Mouse (Mus musculus) right cerebral cortex, postnatal 25 days (tissue): ENCODE results near the gene Msrb2.

Experiments
- DNase-seq: peaks from one replicate; pipeline ENCODE4 v3.0.0; 2022

Msrb2 gene

GRCm38 (mm10) chr2:19390411-19391143, 19.3 kb downstream of the Msrb2 start:
- DNase-seq = no peak

- no peak for DNase-seq
Observed at GRCm38 (mm10) chr2:19391649-19392048, 20.4 kb downstream of the Msrb2 start.

GRCm38 (mm10) chr2:19392793-19393192, 21.6 kb downstream of the Msrb2 start:
- no peak for DNase-seq

- no peak for DNase-seq
Observed at GRCm38 (mm10) chr2:19405409-19405808, 34.2 kb downstream of the Msrb2 start.

GRCm38 (mm10) chr2:19406531-19406930, 35.3 kb downstream of the Msrb2 start:
- no peak for DNase-seq

- DNase-seq = peak; percentile 62
Observed at GRCm38 (mm10) chr2:19414222-19414965, 43.2 kb downstream of the Msrb2 start.

GRCm38 (mm10) chr2:19415063-19415521, 43.9 kb downstream of the Msrb2 start:
- peak; percentile 12 for DNase-seq

GRCm38 (mm10) chr2:19416066-19416465, 44.8 kb downstream of the Msrb2 start:
- no peak for DNase-seq

GRCm38 (mm10) chr2:19419686-19420345, 48.6 kb downstream of the Msrb2 start:
- no peak for DNase-seq

- DNase-seq = no peak
Observed at GRCm38 (mm10) chr2:19422226-19422625, 51.0 kb downstream of the Msrb2 start.

GRCm38 (mm10) chr2:19423086-19423485, 51.8 kb downstream of the Msrb2 start:
- DNase-seq = no peak

- DNase-seq = no peak
Observed at GRCm38 (mm10) chr2:19429031-19429430, 57.8 kb downstream of the Msrb2 start.

- DNase-seq = no peak
Observed at GRCm38 (mm10) chr2:19429691-19430690, 58.8 kb downstream of the Msrb2 start.

GRCm38 (mm10) chr2:19430746-19431145, 59.5 kb downstream of the Msrb2 start:
- DNase-seq = no peak

- no peak for DNase-seq
Observed at GRCm38 (mm10) chr2:19431186-19431585, 59.9 kb downstream of the Msrb2 start.

GRCm38 (mm10) chr2:19431614-19432323, 60.5 kb downstream of the Msrb2 start:
- DNase-seq = no peak

GRCm38 (mm10) chr2:19444346-19444745, 73.1 kb downstream of the Msrb2 start:
- DNase-seq = no peak
